Mouse (Mus musculus) hematopoietic stem cell, adult 5-6 weeks (primary cell): ENCODE measurements around the gene Vwc2l. TPM values are rescaled to one million over a fixed set of nuclear protein-coding genes. Genes with fewer than 3 reads are reported as not detected.

Experiments
- ATAC-seq, 2 experiments: fragments of 125-278 bp in 1 of 2; replicated peaks in 1 of 2; 2 replicates each; pipeline ENCODE4 v1.8.0; 2016 to 2017; ENCODE audit warnings: inconsistent platforms in 2 of 2, mild to moderate bottlenecking in 2 of 2, moderate number of reproducible peaks in 2 of 2, low read depth in 1 of 2, moderate TSS enrichment in 1 of 2; ENCODE audit not compliant: low FRiP score in 2 of 2, poor library complexity in 2 of 2, severe bottlenecking in 2 of 2, insufficient read depth in 1 of 2, low TSS enrichment in 1 of 2
- total RNA-seq: library from RNA; stranded (forward); fragments of 172-1452, 232-1000 nt; gene quantifications from 2 replicates; pipeline ENCODE4 v1.2.3, GENCODE M21; 2017

Vwc2l gene
- total RNA-seq, 1 experiment from 2014 or later = not detected

DNA sequence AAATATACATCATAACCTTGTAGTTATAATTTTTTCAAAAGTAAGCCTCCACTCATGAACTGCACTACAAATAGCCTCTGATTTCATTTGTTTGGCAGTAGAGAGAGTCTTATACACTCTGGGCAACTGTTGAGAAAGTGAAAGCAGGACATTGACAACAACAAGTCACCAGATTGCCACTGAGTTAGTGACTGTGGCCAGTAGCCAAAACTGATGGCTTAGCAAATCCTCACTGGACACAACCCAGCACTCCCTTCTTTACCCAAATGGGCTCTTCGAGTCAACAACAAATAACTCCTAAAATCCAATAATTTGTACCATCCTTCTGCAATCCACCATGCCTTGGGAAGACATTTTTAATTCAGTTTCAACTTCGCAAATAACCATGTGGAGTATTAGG lies 155.0 kb downstream of the Vwc2l start:
- ATAC-seq = no peak

DNA sequence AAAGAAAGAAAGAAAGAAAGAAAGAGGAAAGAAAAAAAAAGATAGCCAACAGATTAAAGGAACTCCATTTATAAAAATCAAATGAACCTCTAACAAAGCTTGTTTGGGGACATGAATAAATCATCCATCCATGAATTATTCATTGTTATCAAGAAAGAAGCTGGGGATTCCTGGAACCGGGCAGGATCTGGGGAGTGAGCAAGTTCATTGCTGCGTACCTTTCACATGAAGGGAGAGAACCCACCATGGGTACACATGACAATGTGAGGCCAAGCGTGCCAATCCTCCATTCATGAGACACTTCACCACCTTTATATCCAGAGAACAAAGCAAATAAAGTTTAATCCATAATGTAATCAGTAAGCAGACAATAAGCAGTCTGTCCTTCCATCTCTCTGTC lies 155.8 kb downstream of the Vwc2l start:
- no peak for ATAC-seq

DNA sequence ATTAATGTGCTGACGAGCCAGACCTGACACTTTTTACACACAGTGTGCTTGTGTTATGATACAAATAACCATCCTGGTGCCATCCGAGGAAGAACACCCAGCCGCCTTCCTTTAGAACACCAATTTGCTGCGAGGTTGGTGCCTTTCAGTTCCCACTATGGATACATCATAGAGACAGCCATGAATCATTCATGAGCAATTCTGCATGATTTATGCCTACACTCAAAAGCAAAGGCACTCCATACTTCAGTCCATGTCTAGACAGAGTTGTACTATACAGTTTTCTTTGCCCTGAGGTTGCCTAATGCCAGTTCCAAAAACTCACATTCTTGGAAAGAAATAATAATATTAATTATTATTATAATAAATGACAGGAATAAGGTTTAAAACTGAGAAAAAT lies 158.6 kb downstream of the Vwc2l start:
- no peak for ATAC-seq

DNA sequence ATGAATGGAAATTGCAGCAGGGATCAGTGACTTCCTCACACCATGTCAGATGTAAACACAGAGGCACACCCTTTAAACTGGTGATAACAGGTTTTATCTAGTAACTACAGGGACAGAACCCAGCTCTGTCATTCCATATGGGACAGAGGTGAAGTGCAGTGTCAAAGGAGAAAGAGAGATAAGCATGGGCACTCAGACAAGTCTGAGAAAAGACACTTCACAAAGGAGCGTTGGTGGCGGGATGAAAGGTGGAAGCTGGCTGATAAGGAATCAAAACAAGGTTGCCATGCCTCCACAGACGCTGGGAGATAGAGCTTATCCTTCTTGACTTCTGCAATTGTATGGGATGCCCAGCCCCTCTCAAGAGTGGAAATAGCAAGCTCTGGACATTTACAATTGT lies 176.8 kb downstream of the Vwc2l start:
- ATAC-seq = no peak

DNA sequence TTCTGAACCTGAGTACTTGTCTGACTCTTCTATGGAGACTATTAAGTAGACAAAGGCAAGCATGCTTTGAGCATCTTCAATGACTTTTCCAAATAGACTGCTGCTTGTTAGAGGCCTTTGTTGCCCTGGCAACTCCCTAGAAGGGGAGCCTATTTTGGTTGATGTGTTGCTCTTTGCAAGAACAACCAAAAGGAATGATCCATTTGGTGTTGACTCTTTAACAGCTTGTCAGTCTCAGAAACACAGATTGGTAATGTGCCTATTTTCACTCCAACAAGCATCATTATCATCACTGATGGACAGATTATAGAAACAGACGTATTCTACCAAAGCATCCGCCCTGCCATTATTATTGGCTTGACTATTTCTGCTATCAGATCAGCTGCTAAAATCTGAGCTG lies 181.9 kb downstream of the Vwc2l start:
- no peak for ATAC-seq

DNA sequence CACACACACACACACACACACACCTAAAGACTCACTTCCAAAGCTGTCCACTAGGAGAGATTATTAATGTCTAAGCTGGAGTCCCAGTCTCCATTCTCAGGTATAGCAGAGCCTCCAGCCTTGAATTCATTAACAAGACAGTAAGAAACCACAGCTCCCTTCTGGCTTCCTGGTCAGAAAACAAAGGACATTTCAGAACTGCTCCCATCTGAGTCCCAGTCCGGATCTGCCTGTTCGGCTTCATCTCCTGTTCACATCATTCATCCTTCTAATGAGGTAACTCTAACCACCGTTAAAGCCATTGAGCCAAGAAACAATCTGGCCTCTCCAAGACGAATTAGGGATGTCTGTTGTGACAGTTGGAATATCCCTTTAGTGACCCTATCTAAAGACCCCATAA lies 185.7 kb downstream of the Vwc2l start:
- no peak for ATAC-seq

DNA sequence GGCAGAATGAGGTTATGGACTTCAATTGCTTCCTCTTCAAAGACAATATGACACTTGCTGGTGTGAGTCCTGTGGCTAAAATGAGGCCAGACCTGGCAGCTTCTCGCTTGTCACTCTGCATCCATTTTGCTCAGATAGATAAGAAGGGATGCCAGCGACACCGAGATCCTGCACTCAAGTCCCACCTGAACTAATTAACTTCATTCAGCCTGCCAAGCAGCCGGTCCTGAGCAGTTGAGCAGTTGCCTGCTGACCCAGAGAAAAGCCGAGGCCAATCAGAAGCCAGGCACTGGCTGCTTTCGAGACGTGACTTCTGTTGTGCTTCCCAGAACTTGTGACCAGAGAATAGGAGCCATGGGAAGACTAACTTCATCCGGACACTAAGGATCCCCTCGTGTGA lies 187.6 kb downstream of the Vwc2l start:
- no peak for ATAC-seq

DNA sequence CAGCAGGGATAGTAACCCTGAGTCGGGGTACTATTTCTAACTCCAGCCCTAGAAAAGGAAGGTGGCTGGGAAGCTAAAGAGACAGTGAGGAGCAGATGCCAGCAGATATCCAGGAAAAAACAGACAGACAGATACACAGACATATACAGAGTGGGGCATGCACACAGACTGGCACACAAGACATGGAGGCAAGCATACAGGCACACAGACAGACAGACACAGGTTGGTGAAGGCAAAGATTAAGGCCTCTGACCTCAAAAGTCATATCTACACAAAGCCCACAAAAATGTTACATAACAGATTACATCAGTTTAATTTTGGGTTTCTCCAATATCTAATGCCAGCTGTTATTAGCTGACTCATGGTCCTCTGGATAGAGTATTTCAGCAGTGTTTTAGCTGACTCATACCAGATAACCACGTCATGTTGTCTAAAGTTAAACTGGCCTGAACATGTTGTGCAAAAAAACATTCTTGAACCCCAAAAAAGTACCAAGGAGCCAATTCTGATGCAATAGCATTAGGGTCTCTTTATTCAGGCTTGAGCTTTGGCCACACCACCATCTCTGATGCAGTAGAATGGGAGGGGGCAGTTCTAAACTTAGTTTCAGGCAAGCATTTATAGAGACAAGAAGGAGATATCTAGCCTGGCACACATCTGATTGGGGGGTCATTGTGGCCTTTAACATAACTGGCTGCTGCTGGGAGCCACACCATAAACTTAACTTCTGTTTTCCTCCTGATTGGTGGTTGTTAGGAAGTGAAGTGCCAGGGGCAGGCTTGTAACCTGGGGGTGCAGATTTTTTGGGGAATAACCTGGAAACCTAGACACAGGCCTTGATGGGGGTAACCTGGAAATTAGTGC lies 192.9 kb downstream of the Vwc2l start:
- 0 out of 4 replicates have a peak, but pooled peaks of 1 of the 2 experiments have one; percentile 17 for ATAC-seq

DNA sequence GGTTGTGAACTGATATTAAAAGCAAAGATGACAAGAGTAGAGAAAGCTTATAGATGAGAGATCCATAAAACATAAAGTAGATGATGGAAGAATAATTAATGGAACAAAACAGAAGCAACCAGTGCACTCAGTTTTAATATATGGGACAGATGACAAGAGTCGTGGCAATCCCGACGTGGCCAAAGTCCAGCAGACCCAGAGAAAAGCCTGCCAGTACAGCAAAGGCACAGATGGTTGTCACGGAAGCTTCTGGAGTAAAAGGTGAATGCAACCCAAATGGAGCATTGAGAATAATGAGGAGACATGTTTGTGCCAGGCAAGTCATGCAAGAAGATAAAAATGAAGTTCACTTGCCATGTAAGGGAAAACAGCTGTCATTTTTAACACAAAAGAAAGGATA lies 207.5 kb downstream of the Vwc2l start:
- ATAC-seq = no peak
